Mouse (Mus musculus) spleen, postnatal 36 days (tissue): ENCODE results near the gene Aldh1a1.

Experiments used
- DNase-seq, 2 experiments: peaks; one replicate each; pipeline ENCODE4 v3.0.0; 2022; ENCODE audit warnings: low spot score in 2 of 2, mixed read lengths in 1 of 2

Gene Aldh1a1

GRCm38 (mm10) chr19:20653082-20653676 lies 160.7 kb downstream of the Aldh1a1 start:
- DNase-seq, result no peak

GRCm38 (mm10) chr19:20654141-20654873 lies 161.8 kb downstream of the Aldh1a1 start:
- DNase-seq, result no peak

- DNase-seq, result no peak
Measured at GRCm38 (mm10) chr19:20677697-20678355, 185.3 kb downstream of the Aldh1a1 start.
